Mouse (Mus musculus) frontal cortex, postnatal 36 days (tissue): Measurements from ENCODE around the gene Insyn1.

Experiments used
- DNase-seq, 2 experiments: peaks; one replicate each; pipeline ENCODE4 v3.0.0; 2022; ENCODE audit warnings: low spot score in 2 of 2

The Insyn1 gene

DNA sequence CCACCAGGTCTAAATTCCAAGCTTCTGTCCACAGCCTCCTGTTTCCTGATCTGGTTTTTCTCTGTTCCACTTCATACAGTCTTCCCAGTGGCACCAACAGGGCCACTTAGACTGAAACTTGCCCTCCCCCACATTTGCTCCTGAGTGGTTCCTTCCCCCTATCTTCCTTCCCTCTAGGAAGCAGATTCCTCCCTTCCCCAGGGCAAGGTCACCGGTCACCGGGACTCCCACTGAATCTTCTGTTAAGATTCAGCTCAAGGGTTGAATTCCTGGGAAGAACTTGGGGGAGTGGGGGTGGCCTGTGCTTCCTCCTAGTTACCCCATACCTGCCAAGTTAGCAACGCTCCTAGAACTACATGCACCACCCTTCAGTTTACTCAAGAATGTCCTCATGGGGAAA is 1.3 kb upstream of the Insyn1 start:
- no peak for DNase-seq

DNA sequence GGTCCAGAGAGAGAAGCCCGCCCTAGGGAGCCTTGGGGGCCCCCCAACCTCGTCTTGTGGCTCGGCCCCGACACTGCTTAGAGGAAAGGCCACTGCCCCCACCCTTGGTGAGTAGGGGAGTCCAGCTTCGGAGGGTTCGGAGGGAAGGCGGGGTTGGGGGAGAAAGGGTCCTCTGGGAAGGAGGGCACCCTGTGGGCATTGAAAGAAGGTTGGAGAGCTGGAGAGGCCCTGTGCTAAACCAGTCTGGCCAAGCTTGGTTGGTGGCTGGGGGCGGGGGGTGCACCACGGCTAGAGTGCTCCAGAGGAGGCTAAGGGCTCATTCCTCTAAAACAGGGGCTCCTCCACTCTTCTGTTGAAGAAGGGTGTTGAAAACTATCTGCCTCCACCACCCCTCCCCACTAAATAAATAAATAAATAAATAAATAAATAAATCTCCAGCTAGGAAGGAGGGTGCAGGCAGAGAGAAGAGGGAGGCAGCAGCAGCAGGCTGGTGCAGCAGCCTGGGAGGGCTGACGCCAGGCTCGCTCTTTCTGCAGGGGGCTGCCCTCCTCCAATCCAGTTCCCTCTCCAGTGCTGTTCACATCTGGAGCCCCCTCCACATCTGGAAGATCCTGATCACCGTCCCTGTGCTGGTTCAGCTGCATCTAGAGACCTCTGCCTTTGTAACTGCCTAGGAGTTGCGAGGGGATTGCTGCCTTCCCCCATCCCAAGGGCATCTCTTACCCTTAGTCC is 896 bp downstream of the Insyn1 start:
- no peak for DNase-seq

DNA sequence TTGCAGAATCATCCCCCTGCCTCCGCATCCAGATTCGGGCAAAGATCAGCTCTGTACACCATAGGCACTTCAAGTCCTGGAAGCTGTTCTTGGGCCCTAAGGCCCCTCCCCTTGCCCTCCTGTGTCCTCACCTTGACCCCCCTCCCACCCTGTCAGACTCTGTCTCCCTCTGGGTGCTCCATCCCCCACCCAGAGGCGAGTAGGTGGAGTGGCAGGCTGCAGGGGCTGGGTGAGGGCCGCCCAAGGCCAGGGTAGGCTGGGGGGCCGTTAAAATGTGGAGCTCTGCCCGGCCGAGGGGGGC is 1.4 kb downstream of the Insyn1 start:
- no peak for DNase-seq

GRCm38 (mm10) chr9:58490391-58490790 is 2.0 kb downstream of the Insyn1 start:
- no peak for DNase-seq

DNA sequence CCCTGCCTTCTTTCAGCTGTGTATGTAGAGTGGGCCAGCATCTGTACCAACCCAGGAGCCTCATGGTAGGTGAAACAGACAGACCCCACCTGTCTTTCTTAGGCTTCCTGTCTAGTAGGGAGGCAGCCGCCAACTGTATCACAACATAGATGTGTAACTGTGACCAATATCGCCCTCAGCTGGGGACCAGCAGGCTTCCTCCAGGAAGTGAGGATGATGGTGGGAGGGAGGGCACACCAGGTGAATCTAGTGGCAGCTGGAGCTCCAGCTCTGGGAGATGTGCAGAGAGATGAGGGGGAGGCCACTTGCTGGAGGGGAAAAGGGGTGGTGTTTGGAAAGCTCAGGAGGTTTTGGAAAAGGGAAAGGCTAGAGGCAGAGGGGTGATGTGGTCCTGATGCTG is 6.6 kb downstream of the Insyn1 start:
- no peak for DNase-seq

GRCm38 (mm10) chr9:58496470-58497182 is 8.2 kb downstream of the Insyn1 start:
- DNase-seq: peak in 1 of 2 experiments; percentile 56

DNA sequence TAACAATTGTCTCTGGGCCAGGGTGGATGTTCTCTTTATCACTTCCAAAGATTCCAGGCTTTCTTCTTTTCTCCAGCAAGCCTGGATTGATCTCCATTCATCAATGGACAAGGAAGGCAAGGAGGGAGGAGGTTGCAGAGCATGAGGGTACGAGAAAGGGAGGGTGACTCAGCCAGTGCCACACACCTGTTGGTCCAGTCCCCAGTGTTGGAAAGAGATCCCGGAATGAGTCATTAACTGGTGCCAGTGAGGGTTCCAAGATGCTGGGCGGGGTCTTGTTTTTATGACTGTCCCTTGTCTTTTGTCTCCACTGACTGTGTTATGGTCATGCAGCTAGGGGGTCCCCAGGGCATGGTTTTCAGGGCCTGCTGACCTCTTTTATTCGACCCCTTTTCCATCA is 9.5 kb downstream of the Insyn1 start:
- DNase-seq: no peak

- no peak for DNase-seq
These were observed 12.5 kb downstream of the Insyn1 start for GRCm38 (mm10) chr9:58500946-58501345.

DNA sequence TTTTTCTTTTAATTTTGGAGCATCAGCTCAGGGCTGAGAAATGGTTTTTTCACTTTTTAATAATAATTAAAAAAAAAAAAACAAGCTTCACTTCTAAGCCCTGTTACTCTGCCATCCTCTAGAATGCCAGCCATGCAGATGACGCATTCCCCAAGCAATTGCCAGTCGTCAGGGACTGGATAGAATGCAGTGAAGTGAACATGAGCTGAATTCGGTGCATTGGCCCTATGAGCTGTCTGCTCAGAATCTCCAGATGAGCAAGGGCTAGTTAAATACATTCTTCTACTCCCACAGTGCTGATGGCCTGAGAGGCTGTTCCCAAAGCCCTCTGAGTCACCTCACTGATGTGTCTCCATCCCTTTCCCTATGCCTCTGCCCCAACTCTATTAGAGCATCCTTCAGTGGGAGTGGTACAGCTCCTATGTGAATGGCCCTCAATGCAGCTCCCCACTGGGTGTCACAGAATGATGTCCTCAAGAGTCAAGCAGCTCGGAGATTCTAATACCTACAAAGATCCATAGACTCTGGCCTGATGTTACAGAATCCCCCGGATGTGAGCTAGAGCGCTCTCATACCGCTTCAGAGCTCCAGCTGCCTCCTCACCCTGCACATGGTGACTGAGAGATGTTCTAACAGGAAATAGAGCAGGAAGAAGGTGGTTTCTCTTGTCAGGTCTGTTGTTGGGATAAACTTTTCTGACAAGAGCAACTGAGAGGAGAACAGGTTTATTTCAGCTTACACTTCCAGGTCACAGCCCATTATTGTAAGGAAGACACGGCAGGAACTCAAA is 19.0 kb downstream of the Insyn1 start:
- no peak for DNase-seq

- DNase-seq: no peak
These were observed 22.0 kb downstream of the Insyn1 start for GRCm38 (mm10) chr9:58510452-58510851.

DNA sequence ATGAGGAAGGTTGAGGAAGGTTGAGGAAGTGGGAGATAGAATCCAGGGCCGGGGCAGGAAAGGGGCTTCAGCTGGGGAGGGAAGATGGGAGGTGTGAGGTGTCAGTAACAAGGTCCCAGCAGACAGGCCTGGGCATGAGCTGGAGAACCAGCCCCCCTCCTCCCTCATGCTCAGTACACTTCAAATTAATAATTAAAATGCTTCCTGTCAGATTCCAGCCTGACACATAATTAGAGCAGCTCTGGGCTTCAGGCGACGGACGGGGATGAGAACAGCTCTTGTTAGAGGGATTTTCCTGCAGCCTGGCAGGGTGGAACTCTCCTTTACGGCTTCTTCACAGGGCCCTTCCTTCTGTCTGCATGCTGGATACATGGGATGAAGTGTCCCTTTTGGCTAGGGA is 25.3 kb downstream of the Insyn1 start:
- no peak for DNase-seq

GRCm38 (mm10) chr9:58516480-58516879 is 28.1 kb downstream of the Insyn1 start:
- DNase-seq: no peak

GRCm38 (mm10) chr9:58517866-58518750 is 29.7 kb downstream of the Insyn1 start:
- no peak for DNase-seq

DNA sequence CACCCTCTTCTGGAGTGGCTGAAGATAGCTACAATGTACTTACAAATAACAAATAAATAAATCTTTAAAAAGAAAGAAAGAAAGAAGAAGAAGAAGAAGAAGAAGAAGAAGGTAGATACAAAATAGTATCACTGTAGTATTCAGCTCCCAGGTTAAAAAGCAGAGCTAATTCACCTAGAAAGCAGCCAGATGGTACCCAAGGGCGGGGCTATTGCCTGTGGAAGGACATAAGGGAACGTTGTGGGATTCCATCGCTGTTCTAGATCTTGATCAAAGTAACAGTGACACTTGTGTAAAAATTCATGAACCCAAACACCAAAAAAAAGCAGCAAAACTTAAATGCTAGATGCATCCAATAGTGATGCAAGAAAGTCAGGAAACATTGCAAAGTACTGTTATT is 31.6 kb downstream of the Insyn1 start:
- no peak for DNase-seq

DNA sequence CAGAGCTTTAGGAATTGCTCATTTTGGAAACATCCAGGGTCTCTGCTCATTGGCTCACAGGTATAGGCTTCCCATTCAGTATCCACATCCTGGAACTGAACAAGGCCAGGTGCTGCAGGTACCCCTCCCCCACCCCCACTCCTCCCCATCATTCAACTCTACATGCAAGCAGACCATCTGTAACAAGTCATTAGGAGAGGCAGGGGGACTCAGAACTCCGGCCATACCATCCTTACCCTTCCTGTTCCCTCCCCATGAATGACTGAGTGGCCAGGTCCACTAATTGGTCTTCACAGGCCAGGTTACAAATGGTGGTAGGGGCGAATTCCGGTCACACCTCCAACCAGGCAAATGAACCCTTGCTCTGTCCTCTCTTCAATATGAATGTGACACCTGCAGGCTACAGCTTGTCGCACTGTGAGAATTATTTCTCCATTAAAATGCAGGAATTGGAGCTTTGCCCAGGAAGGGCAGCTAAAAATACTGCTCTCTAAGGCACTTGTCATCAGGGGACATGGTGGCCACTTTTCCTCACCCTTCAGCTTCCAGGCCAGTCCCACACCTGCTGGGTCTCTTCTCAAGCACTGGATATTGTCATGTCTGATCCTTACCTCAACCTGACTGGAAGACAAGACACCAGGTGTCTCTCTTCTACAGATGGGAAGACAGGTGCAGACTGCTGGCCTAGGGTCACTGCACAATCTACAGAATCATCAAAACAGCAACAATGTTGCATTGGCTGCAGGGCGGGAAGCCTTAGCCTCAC is 32.6 kb downstream of the Insyn1 start:
- DNase-seq: no peak

- DNase-seq: no peak
These were observed 33.5 kb downstream of the Insyn1 start for GRCm38 (mm10) chr9:58521883-58522423.

DNA sequence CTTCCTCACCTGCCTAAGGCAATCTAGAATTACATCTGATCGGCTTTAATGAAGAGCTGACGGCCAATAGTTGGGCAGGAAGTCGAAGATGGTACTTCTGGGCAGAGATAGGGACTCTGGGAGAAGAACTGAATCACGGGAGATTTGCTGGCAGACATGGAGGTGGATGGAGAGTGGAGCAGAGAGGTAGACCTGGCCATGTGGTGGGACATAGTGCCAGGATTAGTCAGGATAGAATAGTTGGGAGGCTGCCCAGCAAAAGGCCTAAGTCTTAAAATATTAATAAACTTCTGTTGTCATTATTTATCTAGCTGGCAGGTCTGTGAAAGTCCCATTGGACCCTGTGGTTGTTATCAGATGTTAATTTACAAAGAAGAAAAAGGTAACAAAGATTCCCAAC is 36.7 kb downstream of the Insyn1 start:
- no peak for DNase-seq

GRCm38 (mm10) chr9:58527841-58528240 is 39.4 kb downstream of the Insyn1 start:
- no peak for DNase-seq

GRCm38 (mm10) chr9:58530407-58530806 is 42.0 kb downstream of the Insyn1 start:
- no peak for DNase-seq

GRCm38 (mm10) chr9:58532236-58532635 is 43.8 kb downstream of the Insyn1 start:
- DNase-seq: no peak

DNA sequence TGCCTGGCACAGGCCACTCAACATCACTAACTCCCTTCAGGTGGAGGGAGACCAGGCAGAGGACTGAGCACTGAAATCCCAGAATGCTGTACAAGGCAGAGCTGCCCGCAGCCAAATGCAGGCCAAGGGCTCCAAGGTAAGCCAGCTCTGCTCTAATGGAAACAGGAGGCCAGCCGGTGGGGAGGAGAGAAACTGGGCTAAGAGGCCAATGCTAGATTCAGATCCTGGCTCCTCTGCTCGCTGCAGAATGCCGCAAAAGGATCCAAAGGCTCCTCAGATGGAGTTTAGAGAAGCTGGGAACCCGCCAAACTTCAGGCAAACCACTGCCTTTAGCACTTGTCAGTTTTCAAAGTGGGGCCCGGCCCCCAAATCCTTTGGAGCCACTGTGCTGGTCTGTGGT is 44.9 kb downstream of the Insyn1 start:
- DNase-seq: no peak
